Mouse (Mus musculus) kidney, embryonic 14.5 days (tissue): ENCODE data around the gene Cdc26. TPM values are rescaled to one million over a fixed set of nuclear protein-coding genes. Genes with fewer than 3 reads are reported as not detected.

Experiments used
- ATAC-seq: fragments of 200-750 bp; cut with Nextera tagmentation; 2 replicates; pipeline ENCODE4 v1.8.0; 2017; ENCODE audit warnings: moderate number of reproducible peaks, mild to moderate bottlenecking, moderate TSS enrichment, moderate library complexity; ENCODE audit not compliant: low FRiP score, low TSS enrichment
- H3K27ac ChIP-seq: fragments of 300-500 bp; sonication (generic); 2 replicates; pipeline ENCODE4 v1.5.1; 2014; ENCODE audit warnings: low read depth, mild to moderate bottlenecking, low read length, moderate library complexity, mixed read lengths
- H3K27me3 ChIP-seq: fragments of 300-500 bp; sonication (generic); 2 replicates; pipeline ENCODE4 v1.6.1; 2014; ENCODE audit warnings: mild to moderate bottlenecking, low read length; ENCODE audit not compliant: control insufficient read depth, insufficient read depth
- H3K36me3 ChIP-seq: fragments of 300-500 bp; sonication (generic); 2 replicates; pipeline ENCODE4 v1.6.1; 2014; ENCODE audit warnings: low read length, mixed read lengths; ENCODE audit not compliant: control insufficient read depth, insufficient read depth
- H3K4me1 ChIP-seq: fragments of 300-500 bp; sonication (generic); 2 replicates; pipeline ENCODE4 v1.6.1; 2014; ENCODE audit warnings: low read length, mixed read lengths; ENCODE audit not compliant: control insufficient read depth, insufficient read depth
- H3K4me2 ChIP-seq: fragments of 300-500 bp; sonication (generic); replicated peaks from 2 replicates; pipeline ENCODE4 v1.6.1; 2014; ENCODE audit warnings: low read depth, mild to moderate bottlenecking, low read length
- H3K4me3 ChIP-seq: fragments of 300-500 bp; sonication (generic); 2 replicates; pipeline ENCODE4 v1.5.1; 2014; ENCODE audit warnings: mild to moderate bottlenecking, low read length
- H3K9ac ChIP-seq: fragments of 300-500 bp; sonication (generic); 2 replicates; pipeline ENCODE4 v1.6.1; 2014; ENCODE audit warnings: low read depth, mild to moderate bottlenecking, low read length, moderate library complexity
- H3K9me3 ChIP-seq: fragments of 300-500 bp; sonication (generic); 2 replicates; pipeline ENCODE4 v1.6.1; 2016; ENCODE audit warnings: low read length; ENCODE audit not compliant: control insufficient read depth
- WGBS: fragments of 180-500 bp; shearing (Covaris S2); extraction: QIAGEN DNeasy Blood & Tissue Kit; methylation state at CpG from one replicate; pipeline ENCODE4 v1.1.7; 2014; 5-methylcytosine and 5-hydroxymethylcytosine counted together
- polyA plus RNA-seq: library from polyadenylated mRNA; unstranded; fragments of >200 nt; fragmentation: Nextera tagmentation; extraction: Ambion mirVana; gene quantifications from 2 replicates; pipeline ENCODE4 v1.2.1, GENCODE M21; 2014

Gene Cdc26
- polyA plus RNA-seq, 1 experiment from 2014 or later, result 183 TPM

GRCm38 (mm10) chr4:62433939-62434870 is 25.8 kb upstream of the Cdc26 start:
- Histone ChIP-seq H3K36me3 (no peaks in the 10 kb centered on the region), H3K27me3 (no peaks in the 10 kb centered on the region), H3K9me3 (no peaks in the 10 kb centered on the region), H3K27ac (no peak overlapping the region), H3K4me1 (no peaks in the 10 kb centered on the region), H3K4me3 (no peak overlapping the region), H3K4me2 (no peak overlapping the region), H3K9ac (no peak overlapping the region)
- 74% methylated on average over 7 of the region's 7 CpGs for WGBS
- no peak for ATAC-seq

DNA sequence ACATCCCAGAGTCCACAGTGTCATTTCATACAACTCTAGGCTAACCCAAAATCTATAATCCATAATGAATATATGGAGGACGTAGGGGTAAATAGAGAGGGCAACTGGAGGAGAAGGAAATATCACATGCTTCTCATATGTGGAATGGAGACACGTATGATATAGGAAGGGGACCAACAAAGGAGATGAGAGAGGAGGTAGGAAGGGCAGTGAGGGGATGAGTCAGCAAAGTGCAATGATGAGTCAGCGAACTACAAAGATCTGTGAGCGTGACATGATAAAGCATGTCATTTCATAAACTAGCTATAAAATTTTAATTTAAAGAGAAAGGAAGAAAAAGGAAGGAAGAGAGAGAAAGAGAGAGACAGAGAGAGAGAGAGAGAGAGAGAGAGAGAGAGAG is 23.1 kb upstream of the Cdc26 start:
- 89% methylated on average over 4 of the region's 4 CpGs for WGBS
- no peaks in the 10 kb centered on the region for H3K9me3 ChIP-seq
- no peak overlapping the region for H3K27ac ChIP-seq
- H3K4me2 ChIP-seq, result no peak overlapping the region
- H3K27me3 ChIP-seq, result no peaks in the 10 kb centered on the region
- H3K4me3 ChIP-seq, result no peak overlapping the region
- H3K9ac ChIP-seq, result no peak overlapping the region
- H3K4me1 ChIP-seq, result no peaks in the 10 kb centered on the region
- ATAC-seq, result no peak
- no peaks in the 10 kb centered on the region for H3K36me3 ChIP-seq

DNA sequence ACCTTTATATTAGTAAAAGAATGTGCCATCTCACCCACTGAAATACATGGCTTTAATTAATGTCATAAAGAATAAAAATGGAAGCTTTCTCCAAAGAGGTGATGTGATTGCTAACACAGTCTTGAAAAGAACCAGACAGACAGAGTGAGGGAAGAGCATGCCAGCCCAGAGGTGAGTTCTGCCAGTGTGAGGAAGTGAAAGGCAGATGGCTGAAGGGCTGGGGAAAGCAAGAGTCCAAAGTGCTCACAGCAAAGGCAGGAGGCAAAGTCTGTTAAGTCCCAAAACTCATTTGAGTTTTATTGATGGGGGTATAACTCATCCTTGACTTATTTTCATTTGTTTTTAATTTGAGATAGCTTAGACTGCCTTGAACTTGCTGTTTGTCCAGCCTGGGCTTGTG is 22.2 kb upstream of the Cdc26 start:
- H3K9ac ChIP-seq, result no peak overlapping the region
- no peak for ATAC-seq
- H3K4me3 ChIP-seq, result no peak overlapping the region
- no peaks in the 10 kb centered on the region for H3K4me1 ChIP-seq
- H3K27me3 ChIP-seq, result no peaks in the 10 kb centered on the region
- no peak overlapping the region for H3K27ac ChIP-seq
- H3K9me3 ChIP-seq, result no peaks in the 10 kb centered on the region
- peaks cover 3% of the 10 kb centered on the region; the same call in 1 of the 2 replicates for H3K36me3 ChIP-seq
- H3K4me2 ChIP-seq, result no peak overlapping the region

- Histone ChIP-seq H3K36me3 (peaks cover 13% of the 10 kb centered on the region), H3K27ac (no peak overlapping the region), H3K9ac (no peak overlapping the region), H3K9me3 (no peaks in the 10 kb centered on the region), H3K4me2 (no peak overlapping the region), H3K4me3 (no peak overlapping the region), H3K4me1 (no peaks in the 10 kb centered on the region), H3K27me3 (no peaks in the 10 kb centered on the region)
- ATAC-seq, result no peak
- WGBS, result 89% methylated on average over 9 of the region's 9 CpGs
Observed at GRCm38 (mm10) chr4:62429616-62430015, 21.2 kb upstream of the Cdc26 start.

DNA sequence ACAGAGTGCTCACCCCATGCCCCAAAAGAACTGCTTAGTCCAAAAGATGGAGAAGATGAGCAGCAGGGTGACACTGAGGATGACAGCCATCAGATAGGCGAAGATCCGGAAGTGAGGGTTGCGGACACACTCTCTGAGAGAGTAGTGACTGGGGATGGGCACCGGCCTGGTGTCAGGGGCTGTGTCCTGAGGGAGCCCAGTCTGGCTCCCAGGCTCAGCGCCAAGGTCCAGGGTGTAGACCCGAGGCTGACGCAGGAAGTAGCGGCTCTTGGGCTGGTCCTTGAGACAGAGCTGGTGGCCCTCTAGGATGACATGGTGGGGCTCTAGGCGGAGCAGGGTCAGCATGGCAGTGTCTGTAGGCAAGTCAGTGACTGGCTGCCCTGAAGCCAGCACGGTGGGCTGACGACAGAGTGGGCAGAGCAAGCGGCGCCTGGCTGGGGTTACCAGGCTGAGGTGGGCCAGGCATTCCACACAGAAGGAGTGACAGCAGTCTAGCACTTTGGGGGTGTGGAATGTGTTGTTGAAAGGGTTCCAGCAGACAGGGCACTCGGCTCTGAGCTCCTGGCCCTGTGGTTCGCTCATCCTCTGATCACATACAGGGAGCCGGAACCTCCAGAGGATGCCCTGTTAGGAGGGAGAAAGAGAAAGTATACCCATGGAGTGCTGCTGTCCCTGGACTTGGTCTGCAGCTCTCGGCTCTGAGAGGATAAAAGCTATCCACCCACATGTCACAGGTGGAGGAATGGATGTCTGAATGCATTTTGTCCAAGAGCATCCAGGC is 19.7 kb upstream of the Cdc26 start:
- Histone ChIP-seq H3K36me3 (peaks cover 27% of the 10 kb centered on the region), H3K9me3 (no peaks in the 10 kb centered on the region), H3K4me1 (no peaks in the 10 kb centered on the region), H3K27ac (no peak overlapping the region), H3K27me3 (no peaks in the 10 kb centered on the region), H3K9ac (no peak overlapping the region), H3K4me3 (no peak overlapping the region), H3K4me2 (no peak overlapping the region)
- 0 out of 2 replicates have a peak, but pooled peaks have one; percentile 24 for ATAC-seq
- WGBS, result 73% methylated on average over 17 of the region's 17 CpGs

GRCm38 (mm10) chr4:62425891-62426290 is 17.4 kb upstream of the Cdc26 start:
- Histone ChIP-seq H3K9me3 (no peaks in the 10 kb centered on the region), H3K9ac (no peak overlapping the region), H3K4me2 (no peak overlapping the region), H3K4me3 (no peak overlapping the region), H3K36me3 (peaks cover 50% of the 10 kb centered on the region), H3K27me3 (no peaks in the 10 kb centered on the region), H3K4me1 (no peaks in the 10 kb centered on the region), H3K27ac (no peak overlapping the region)
- 93% methylated on average over 4 of the region's 4 CpGs for WGBS
- ATAC-seq, result no peak

- H3K4me2 ChIP-seq, result no peak overlapping the region
Observed at GRCm38 (mm10) chr4:62419091-62419490, 10.6 kb upstream of the Cdc26 start.

GRCm38 (mm10) chr4:62418448-62418847 is 10.0 kb upstream of the Cdc26 start:
- H3K36me3 ChIP-seq, result peaks cover 97% of the 10 kb centered on the region
- no peak overlapping the region for H3K9ac ChIP-seq
- ATAC-seq, result no peak
- no peaks in the 10 kb centered on the region for H3K27me3 ChIP-seq
- H3K4me2 ChIP-seq, result no peak overlapping the region
- no peaks in the 10 kb centered on the region for H3K4me1 ChIP-seq
- WGBS, result 94% methylated on average over 8 of the region's 8 CpGs
- H3K27ac ChIP-seq, result no peak overlapping the region
- H3K4me3 ChIP-seq, result no peak overlapping the region
- no peaks in the 10 kb centered on the region for H3K9me3 ChIP-seq

More at GRCm38 (mm10) chr4:62419091-62419490, 10.6 kb upstream of the Cdc26 start:
- ATAC-seq, result no peak
- Histone ChIP-seq H3K27ac (no peak overlapping the region), H3K9ac (no peak overlapping the region), H3K9me3 (no peaks in the 10 kb centered on the region), H3K27me3 (no peaks in the 10 kb centered on the region), H3K36me3 (peaks cover 98% of the 10 kb centered on the region), H3K4me1 (no peaks in the 10 kb centered on the region), H3K4me3 (no peak overlapping the region)
- WGBS, result 95% methylated on average over 6 of the region's 6 CpGs

- Histone ChIP-seq H3K4me2 (no peak overlapping the region), H3K27me3 (no peaks in the 10 kb centered on the region), H3K36me3 (peaks cover 56% of the 10 kb centered on the region), H3K9me3 (no peaks in the 10 kb centered on the region), H3K9ac (0 out of 2 replicates have a peak overlapping the region, but pooled peaks have one; percentile 7), H3K27ac (no peak overlapping the region), H3K4me1 (peaks cover 14% of the 10 kb centered on the region), H3K4me3 (no peak overlapping the region)
- no peak for ATAC-seq
- WGBS, result 97% methylated on average over 10 of the region's 10 CpGs
Observed at GRCm38 (mm10) chr4:62411606-62412005, 3.2 kb upstream of the Cdc26 start.
